Mouse (Mus musculus) heart, adult 2 months (tissue): ENCODE measurements around the gene Ahrr.

Experiments
- CTCF ChIP-seq: fragments of 200-600 bp; IDR thresholded peaks from 2 replicates; pipeline ENCODE4 v1.8.1; 2022; ENCODE audit warnings: antibody characterized with exemption, mild to moderate bottlenecking, moderate library complexity
- EP300 ChIP-seq: fragments of 200-500 bp; IDR thresholded peaks from 2 replicates; pipeline ENCODE4 v1.6.1; 2011; ENCODE audit warnings: low read depth, low read length, control low read depth; ENCODE audit not compliant: insufficient read depth
- POLR2A ChIP-seq: fragments of 200-500 bp; IDR thresholded peaks from 2 replicates; pipeline ENCODE4 v1.6.1; 2011; ENCODE audit warnings: mild to moderate bottlenecking, low read depth, low read length, control low read depth; ENCODE audit not compliant: insufficient read depth

- TF ChIP-seq CTCF (no peak), POLR2A (no peak), EP300 (no peak)
These were observed 24.6 kb upstream of the Ahrr start for GRCm38 (mm10) chr13:74316789-74317169.
